Mouse (Mus musculus) lung, postnatal 36 days (tissue): ENCODE measurements around the gene Sema5a.

Experiments
- DNase-seq: peaks from one replicate; pipeline ENCODE4 v3.0.0; 2022; ENCODE audit warnings: mixed read lengths

Gene Sema5a

DNA sequence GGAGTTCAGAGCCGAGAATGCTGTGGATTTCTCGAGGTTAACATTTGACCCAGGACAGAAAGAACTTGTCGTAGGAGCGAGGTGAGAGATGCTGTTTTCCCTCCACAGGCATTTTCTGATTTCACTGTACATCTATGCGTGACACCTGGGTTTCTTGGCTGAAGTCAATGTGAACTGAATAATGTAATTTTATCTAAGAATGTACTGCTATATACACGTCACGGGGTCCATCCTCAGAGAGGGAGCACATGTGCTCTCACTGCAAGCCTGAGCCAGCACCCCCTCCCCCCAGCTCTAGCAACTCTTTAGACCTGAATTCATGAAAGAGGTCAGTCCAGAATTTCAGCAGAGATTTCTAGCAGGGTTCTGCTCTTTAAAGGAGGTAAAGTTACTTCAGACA, 215.6 kb downstream of the Sema5a start:
- DNase-seq = no peak

DNA sequence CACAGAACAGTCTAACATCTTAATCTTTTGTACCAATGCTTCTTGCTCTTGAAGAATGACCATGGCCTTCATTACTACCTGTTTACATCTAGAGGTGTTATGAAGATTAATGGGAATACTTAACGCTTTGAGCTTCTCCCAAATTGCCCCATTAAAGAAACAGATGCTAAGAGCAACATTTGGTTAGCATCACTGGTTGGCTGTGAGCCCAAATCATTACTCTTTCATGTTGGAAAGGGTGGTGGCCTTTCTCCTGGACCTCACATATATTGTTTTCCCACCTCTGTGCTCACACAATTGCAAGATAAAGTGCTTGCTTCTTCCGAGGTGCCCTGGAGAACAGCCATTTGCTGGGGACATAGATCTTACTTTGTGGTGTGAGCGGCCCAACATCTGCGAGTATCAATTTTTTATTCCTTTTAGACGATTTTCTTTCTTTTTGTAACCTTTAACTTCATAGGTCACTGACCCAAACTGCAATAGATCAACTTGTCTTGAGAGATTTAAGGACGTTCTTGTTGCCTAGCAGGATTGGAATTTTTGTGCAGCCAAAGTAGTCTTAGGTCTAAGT, 227.0 kb downstream of the Sema5a start:
- DNase-seq = no peak

DNA sequence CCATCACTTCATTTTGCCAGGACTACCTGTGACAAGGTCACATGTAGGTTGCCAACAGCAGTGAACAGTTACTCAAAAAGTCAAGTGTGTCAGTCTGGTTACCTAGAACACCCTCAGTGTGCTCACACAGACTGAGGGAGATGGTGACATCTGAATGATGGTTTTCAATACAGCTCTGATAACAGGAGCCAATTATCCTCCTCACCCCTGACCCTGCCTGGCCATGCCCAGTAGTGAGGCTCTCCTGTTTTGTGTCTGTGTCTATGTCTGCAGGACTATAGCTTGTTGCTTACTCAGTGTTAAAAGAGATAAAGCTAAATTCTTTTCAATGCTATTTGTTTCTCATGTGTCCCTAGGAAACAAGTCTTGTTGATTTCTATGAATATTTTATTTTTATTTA, 236.1 kb downstream of the Sema5a start:
- DNase-seq = no peak

DNA sequence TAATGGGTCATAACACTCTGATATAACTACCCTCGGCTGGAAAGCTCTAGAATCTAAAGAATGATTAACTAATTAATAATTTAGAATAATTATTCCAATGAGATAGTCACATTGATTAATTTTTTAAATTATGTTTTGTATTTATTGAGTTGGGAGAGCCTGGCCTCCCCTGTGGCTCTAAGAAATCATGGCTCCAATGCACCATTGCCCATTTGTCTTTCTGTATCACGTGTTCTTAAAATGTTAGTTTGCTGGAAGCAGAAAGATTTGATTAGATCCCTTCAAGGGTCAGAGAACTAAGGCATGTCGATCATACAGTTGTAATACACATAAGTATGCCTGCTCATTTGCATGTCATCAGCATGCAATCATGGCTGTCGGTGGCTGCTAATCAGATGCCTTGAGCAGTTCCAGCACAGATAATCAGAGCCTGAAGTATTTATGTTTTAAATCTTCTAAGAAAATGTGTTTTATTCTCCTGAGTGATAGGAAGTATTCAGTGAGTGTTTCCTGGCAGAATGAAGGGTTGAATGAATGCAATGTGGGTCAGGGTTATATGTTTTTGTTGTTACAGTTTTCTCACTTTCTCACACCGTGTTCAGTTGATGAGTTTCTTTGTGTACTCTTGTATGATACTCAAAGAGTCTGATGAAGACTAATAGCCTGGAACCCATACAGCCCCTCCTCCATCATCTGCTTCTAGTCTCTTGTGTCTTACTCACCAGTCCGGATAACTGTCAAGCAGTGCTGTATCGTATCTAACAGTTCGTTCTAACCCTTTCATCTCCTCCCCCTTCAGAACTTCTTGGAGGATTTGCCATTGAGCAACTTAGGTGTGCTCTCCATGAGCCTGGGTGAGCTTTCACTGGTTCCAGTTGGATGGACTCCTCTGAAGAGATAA, 240.7 kb downstream of the Sema5a start:
- DNase-seq = no peak

DNA sequence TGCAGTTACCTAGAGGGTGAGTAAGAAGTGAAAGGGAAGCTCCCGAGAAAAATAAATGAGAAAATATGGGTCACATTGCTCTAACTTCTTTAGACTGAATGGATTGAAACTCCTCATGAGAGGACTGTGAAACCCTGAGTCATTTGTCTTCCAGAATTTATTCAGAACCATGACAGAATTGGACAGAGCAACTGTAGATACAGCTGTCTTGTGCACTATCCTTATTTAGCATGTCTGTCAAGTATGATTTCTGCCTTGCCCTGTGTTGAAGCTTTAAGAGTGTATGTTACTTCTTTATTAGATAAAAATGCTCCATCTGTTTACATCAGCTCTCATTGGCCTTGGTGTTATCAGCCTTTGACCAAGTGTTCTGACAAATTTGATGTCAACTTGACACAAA, 243.4 kb downstream of the Sema5a start:
- DNase-seq = no peak

DNA sequence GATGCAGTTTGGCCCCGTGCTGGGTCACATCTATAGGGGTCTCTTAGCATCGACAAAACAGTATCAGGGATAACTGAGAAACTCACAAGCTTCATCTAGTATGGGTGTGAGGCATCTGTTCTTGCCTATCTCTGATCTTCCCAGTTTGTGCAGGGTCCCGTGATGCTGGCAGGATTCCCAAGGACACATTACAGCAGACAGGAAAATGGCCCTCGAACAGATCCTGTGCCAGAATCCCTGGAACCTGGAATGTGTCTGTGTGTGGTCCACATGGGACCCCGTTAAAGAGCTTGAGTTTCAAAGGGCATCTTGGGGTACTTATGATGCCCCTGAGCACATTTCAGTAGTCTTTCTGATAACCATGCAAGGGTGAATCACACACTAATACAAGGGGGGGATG, 249.6 kb downstream of the Sema5a start:
- no peak for DNase-seq

DNA sequence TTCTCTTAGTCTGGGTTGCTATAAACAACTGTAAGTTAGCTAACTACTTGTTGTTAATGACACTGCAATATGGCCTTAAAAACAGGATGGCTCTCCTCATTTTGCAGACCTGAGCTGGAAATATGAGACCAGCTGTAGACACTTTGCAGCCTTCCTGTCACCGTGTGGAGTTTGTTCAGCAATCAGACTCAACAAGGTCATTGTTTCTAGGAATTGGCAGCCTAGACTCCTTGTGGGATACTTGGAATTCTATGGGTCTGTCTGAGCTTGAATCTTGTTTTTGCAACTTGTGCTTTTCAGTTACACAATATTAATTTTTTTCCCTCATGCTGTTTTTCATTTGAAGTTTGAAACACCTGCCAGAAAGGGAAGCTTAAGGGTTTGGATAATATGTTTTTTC, 250.3 kb downstream of the Sema5a start:
- no peak for DNase-seq

DNA sequence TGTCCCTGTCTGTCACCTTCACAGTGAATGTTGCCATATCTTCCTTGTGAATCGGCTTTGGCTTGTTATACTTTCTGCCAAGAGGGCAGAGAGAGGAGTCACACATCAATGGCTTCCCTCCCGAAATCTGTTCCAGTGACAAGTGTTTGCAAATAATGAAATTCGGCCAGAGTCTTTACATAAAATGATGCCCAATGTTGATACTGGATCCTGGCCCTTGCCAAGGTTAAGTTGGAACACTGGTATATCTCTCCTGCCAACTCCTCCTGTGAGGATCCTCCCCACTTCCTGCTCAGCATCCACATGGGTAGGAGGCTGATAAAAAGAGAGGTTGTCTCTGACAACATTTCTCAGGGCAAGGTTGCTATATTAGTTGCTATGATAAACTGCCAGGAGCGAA, 252.3 kb downstream of the Sema5a start:
- DNase-seq = no peak

DNA sequence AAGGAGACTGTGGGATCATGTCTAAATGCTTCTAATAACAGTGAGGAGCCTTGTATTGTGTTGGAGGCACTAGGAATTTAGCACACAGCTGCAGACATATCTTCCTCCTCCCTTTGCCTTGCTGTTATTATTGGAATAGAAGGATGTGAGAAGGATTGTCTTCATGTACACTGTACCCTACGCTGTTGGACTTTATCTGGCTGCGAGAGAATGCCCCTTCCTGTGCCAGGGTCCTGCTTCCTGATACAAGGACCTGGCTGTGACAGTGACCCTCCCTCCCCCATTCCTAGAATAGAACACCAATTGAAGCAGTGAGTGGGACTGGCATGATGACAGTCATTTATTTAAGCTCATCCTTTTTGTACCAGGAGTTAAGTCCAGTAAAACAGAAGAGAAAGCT, 261.3 kb downstream of the Sema5a start:
- DNase-seq = no peak

DNA sequence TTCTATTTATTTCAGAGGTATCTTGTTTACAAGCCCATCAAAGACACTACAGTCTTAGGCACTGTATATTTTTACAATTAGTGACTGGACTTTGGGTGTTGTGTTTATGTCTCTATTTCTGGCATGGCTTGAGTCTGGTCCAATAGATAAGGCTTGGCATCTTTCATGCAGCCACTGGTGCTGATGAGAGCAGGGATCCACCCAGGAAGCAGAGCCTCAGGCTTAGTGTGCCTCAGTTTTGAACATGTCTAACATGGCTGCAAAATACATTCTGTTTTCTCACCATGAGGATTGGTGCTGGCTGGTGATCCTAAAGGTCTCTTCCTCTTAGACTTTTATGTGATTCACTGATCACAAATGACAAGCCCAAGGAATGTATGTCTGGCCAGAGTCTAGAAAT, 263.7 kb downstream of the Sema5a start:
- DNase-seq = no peak

DNA sequence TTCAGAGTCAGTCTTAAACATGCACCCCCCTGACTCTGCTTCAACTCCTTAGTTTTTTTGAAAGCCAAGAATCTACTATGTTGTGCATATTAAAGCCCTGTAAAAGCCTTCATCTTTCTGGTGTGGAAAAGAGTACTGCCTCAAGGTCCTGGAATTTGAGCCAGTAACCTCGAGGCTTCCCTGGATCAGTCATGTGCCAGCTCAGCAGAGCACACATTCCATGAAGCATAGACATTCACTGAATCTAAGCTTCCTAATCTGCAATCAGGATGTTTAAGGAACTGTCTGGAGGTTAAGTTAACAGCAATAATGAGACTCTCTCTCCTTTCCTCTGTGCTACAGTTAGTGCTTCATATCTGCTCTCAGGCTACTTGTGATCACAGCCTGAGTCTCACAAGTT, 270.3 kb downstream of the Sema5a start:
- no peak for DNase-seq

DNA sequence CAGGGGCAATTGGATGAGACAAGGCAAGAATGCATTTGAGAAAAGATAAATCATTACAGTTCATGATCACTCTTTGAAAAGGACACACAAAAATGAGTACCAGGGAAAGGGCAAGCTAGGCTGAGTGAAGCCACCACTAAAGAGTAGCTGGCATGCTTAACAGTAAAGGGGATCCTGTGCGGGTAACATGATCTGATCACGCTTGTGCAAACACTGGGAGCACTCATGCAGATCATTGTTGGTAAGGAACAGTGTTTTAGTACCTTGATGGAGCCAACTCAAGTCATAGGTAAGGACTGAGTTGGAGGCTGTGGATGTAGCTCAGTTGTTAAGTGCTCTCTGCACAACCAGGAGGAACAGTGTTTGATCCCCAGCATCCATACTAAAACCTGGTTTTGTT, 273.3 kb downstream of the Sema5a start:
- no peak for DNase-seq

DNA sequence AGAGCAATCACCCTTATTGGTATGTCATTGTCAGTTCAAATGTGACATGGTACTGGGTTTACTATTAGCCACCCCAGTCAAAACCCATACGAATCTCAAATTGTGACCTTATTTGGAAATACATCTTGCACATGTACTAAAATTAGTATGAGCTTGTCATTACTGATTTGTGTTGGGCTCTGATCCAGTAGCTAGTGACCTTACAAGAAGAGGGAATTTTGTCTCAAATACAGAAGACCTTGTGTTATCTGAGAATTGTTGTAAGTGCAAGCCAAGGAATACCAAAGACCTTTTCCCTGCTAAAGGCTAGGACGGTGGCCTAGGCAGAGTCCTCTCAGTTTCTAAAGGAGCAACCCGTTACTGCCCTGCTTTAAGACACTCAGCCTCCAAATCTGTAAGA, 287.9 kb downstream of the Sema5a start:
- no peak for DNase-seq

DNA sequence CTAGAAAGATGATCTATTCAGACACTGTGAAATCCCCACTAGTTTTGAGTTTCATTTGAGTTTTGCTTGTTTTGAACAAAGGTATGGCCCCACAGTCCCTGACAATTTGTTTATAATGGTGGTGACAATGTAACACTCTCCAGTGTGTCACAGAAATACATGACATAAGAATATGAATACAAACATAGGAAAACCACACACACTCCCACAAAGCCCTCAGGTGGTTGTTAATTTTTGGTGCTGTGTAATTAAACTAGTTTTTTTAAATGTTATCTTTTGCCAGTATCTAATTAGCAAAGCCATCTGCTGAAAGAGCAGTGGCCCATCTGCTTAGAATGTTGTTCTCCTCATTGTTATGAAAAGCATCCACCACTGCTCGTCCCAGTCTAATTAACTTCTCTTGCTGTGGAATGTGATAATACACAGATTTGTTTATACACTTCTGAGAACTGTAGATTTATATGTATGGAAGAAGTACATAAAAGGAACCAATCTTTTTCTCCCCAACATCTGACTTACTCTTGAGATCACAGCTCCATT, 289.0 kb downstream of the Sema5a start:
- DNase-seq = no peak

DNA sequence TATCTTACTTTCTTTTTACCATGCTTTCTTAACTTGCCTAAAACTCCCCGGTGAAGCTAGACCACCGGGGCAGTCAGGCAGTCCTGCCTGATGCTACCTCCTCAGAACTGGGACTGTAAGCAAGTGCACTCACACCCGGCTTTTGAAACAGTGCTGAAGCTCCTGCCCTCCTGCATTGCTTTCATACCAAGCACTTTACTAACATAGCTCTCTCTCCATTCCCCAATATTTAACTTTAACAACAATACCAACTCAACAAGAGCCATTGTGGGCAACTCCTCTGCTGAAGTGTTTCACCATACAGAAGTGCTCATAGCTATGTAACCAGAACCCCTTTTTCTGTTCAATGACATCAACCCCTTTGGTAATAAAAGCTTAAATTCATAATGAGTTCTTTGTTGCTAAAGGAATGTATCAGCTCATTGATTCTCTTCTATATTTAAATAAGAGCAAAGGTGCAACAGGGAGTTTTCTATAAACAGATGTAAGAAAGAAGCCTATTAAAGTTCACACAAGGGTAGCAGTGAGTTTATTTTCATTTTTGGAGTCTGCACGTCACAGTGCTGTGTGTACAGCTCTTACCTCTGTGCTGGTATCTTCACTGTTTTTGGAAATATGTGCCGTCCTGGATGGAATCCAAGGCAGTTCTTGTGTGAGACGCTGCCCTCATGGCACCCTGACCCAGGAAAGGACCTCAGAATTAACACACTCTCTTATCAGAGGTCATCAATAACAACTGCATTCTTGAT, 292.3 kb downstream of the Sema5a start:
- DNase-seq = peak; percentile 20

DNA sequence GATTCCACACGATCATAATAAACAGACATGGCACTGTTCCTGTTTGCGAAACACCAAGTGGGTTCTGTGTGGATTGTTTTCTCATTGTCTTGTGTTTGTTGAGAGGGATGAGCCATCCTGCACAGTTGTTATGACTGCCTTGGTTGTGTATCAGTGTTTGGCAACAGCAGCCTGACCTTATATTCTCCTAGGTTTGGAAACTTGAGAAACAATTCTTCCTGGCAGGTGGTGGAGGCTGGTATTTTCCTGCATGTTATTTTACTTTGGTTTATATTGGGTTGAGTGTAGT, 292.8 kb downstream of the Sema5a start:
- DNase-seq = no peak

DNA sequence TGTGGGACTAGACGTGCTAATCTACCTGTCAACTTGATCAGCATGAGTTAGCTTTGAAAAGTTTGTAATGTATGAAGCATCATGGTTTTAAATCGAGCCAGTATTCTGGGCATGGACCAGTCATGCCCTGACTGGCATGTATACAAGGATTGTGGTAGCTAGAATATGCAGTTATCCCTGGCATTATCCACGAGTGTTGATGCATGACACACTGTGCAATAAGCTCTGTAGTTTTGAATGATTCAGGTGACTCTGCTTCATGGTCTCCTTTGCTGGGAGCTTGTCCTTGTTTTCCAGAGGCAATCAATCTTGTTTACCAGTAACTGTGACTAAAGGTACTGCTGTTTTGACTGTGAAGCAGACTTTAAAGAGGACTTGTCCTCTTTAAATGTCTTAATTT, 293.5 kb downstream of the Sema5a start:
- DNase-seq = no peak

DNA sequence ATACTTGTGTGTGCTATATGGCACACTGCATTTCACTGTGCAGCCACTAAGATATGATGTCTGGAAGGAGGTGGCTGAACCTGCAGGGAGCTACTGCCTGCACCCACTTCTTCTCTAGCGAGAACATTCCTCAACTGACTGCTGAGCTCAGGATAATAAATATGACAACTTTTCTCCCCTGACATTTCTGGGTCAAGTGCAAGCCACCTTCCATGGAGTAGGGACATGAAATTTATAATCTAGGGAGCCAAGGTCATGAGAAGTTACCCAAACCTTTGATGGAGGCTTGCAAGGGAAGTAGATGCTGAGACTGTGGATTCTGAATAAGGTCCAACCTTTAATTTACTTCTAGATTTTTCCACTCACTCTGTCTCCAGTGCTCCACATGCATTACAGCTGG, 298.1 kb downstream of the Sema5a start:
- no peak for DNase-seq

DNA sequence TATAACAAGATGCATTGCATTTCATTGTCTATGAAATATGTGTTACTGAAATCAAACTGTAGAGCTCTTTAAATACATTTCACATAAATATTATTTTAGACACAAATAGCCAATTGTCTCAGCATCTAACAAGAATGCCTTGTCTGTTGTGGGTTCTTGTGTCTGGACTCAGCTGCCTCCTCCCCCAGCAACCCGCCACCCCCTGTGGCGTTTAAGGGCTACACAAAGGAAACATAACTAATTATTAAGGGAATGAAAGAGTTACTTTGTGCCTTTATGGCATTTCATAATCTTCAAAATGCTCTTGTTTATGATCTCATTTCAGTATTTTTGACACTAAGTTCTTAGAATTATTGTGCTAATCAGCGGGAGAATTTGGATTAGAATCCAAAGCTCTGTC, 298.6 kb downstream of the Sema5a start:
- DNase-seq = no peak

DNA sequence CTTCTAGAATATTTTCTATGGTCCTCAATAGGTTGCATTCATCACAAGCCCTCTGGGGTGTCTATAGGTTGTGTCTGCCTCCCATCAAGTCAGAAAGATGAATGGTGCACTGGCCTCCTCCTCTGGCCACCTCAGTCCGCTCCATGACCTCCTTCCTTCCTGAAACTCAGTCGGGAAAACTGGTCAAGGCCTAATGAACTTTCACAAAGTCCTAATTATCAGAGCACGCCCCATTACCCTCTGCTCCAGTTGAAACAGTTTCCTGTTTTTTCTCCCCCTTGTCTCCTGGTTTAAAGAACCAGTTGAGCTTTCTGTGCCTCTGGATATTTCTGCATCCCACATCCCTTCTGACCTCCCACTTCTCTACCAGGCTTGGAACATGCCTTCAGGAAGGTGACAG, 300.8 kb downstream of the Sema5a start:
- no peak for DNase-seq

DNA sequence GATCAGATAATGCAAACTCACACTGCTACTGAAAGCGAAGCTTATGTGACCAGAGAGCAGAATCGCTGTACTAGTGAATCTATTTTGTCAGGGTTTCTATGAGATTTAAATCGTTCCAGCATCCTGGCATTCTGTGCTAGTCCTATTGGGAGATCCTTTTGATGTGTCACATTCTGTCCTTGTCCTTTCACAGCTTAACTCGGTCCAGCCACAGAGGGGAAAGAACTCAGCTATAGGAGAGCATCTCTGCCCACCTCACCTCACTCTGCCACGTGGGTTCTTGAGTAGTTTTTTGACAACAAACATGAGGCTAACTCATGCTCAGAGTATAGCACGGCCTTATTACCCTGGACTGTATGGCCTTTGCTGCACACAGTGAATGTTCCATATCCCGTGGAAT, 302.1 kb downstream of the Sema5a start:
- DNase-seq = no peak

DNA sequence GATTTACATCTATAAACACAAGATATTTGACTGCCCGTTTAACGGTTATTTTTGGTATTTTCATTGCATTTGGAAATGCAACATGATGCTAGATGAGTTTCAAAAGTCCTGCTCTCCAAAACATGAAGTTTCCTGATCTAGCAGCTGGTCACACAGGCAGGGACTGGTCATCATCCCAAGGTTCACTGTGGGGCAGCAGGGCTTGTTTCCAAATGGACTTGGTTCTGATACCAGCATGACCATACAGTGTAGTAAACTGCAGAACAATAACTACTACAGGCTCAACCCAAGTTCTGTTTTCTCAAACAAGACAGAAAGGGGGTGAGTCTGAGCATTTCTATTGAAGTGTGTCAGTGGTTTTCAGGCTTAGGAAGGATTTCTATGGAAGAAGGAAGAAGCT, 314.3 kb downstream of the Sema5a start:
- DNase-seq = no peak

DNA sequence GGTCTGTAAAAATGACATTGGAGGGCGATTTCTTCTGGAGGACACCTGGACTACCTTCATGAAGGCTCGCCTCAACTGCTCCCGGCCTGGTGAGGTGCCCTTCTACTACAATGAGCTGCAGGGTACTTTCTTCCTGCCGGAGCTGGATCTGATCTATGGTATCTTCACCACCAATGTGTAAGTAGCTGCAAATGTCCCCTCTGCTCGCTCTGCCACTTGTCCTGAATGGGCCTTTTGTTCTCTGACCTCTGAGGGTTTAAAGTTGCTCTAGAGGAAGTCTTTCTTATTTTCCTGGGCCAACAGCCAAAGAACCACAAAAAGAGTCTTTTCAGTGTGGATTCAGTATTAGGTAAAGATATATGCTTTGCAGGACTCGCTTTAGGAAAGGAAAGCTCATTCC, 318.0 kb downstream of the Sema5a start:
- DNase-seq = peak; percentile 17
